Mouse (Mus musculus) heart, postnatal 0 days (tissue): Measurements from ENCODE around the gene St6galnac3. TPM values are rescaled to one million over a fixed set of nuclear protein-coding genes. Genes with fewer than 3 reads are reported as not detected.

Source experiments
- ATAC-seq: fragments of 200-750 bp; cut with Nextera tagmentation; 2 replicates; pipeline ENCODE4 v1.8.0; 2017; ENCODE audit warnings: low read depth, moderate number of reproducible peaks, moderate library complexity; ENCODE audit not compliant: insufficient read depth
- DNase-seq: peaks from one replicate; pipeline ENCODE4 v3.0.0-alpha.2; 2016; ENCODE audit warnings: low spot score
- H3K27ac ChIP-seq: fragments of 300-500 bp; sonication (generic); 2 replicates; pipeline ENCODE4 v1.5.1; 2014; ENCODE audit warnings: low read depth, mild to moderate bottlenecking
- H3K27me3 ChIP-seq: fragments of 300-500 bp; sonication (generic); 2 replicates; pipeline ENCODE4 v1.6.1; 2014; ENCODE audit warnings: low read length, mixed read lengths; ENCODE audit not compliant: control insufficient read depth, insufficient read depth
- H3K36me3 ChIP-seq: fragments of 300-500 bp; sonication (generic); replicated peaks from 2 replicates; pipeline ENCODE4 v1.6.1; 2014; ENCODE audit warnings: low read length, mixed read lengths; ENCODE audit not compliant: control insufficient read depth, insufficient read depth
- H3K4me1 ChIP-seq: fragments of 300-500 bp; sonication (generic); 2 replicates; pipeline ENCODE4 v1.6.1; 2014; ENCODE audit warnings: antibody characterized with exemption; ENCODE audit not compliant: control insufficient read depth, insufficient read depth
- H3K4me2 ChIP-seq: fragments of 300-500 bp; sonication (generic); 2 replicates; pipeline ENCODE4 v1.6.1; 2014; ENCODE audit warnings: low read depth, mild to moderate bottlenecking, low read length, moderate library complexity
- H3K4me3 ChIP-seq: fragments of 300-500 bp; sonication (generic); 2 replicates; pipeline ENCODE4 v1.5.1; 2014; ENCODE audit warnings: low read depth, low read length
- H3K9ac ChIP-seq: fragments of 300-500 bp; sonication (generic); replicated peaks from 2 replicates; pipeline ENCODE4 v1.6.1; 2014; ENCODE audit warnings: low read depth, low read length, mixed read lengths
- H3K9me3 ChIP-seq: fragments of 300-500 bp; sonication (generic); replicated peaks from 2 replicates; pipeline ENCODE4 v1.6.1; 2016; ENCODE audit warnings: low read length; ENCODE audit not compliant: control insufficient read depth
- CTCF ChIP-seq: IDR thresholded peaks from 2 replicates; pipeline ENCODE4 v1.5.1; 2016; ENCODE audit warnings: antibody characterized with exemption, control low read depth, low read depth
- EP300 ChIP-seq: IDR thresholded peaks from 2 replicates; pipeline ENCODE4 v1.6.1; 2016; ENCODE audit warnings: antibody characterized with exemption, low read depth
- WGBS: fragments of 180-500 bp; shearing (Covaris S2); extraction: QIAGEN DNeasy Blood & Tissue Kit; methylation state at CpG from one replicate; pipeline ENCODE4 v1.1.7; 2014; 5-methylcytosine and 5-hydroxymethylcytosine counted together
- polyA plus RNA-seq: library from polyadenylated mRNA; unstranded; fragments of >200 nt; fragmentation: Nextera tagmentation; extraction: Ambion mirVana; gene quantifications from 2 replicates; pipeline ENCODE4 v1.2.1, GENCODE M21; 2015
- total RNA-seq: library from RNA; depleted of rRNA; stranded (reverse); fragments of >200 nt; gene quantifications from 2 replicates; pipeline ENCODE4 v1.2.3, GENCODE M21; 2014; ENCODE audit warnings: low replicate concordance

Gene St6galnac3
- total and polyA plus RNA-seq, 2 experiments from 2014 or later = 9.7 to 22.5 TPM

DNA sequence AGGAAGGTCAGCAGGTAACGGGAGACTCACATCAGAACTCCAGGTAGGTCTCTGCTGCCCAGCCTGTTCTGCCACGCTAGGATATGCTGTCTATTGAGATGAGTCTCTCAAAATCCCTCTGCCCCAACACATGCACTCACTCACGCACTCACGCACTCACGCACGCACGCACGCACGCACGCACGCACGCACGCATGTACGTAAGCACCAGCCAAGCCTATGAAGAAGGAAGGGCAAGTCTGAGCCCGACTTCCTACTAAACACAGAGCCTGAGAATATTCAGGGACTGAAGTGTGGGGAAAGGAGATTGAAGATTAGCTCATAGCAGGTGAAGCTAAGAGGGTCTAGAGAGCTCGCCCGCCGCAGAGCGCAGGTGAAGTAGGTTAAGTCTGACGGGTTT lies 249.5 kb downstream of the St6galnac3 start:
- H3K4me1 ChIP-seq = no peaks in the 10 kb centered on the region
- DNase-seq (no peak), ATAC-seq (no peak)
- WGBS = 92% methylated on average over 20 of the region's 20 CpGs
- no peaks in the 10 kb centered on the region for H3K27me3 ChIP-seq
- H3K4me2 ChIP-seq = no peak overlapping the region
- H3K36me3 ChIP-seq = no peaks in the 10 kb centered on the region
- no peak overlapping the region for H3K4me3 ChIP-seq
- no peaks in the 10 kb centered on the region for H3K9me3 ChIP-seq
- H3K27ac ChIP-seq = no peak overlapping the region
- H3K9ac ChIP-seq = no peak overlapping the region
- TF ChIP-seq EP300 (no peak), CTCF (no peak)

- Histone ChIP-seq H3K4me2 (no peak overlapping the region), H3K4me1 (no peaks in the 10 kb centered on the region), H3K27me3 (no peaks in the 10 kb centered on the region), H3K9me3 (no peaks in the 10 kb centered on the region), H3K36me3 (no peaks in the 10 kb centered on the region), H3K4me3 (no peak overlapping the region), H3K9ac (no peak overlapping the region), H3K27ac (no peak overlapping the region)
- DNase-seq (no peak), ATAC-seq (no peak)
- no peak for TF ChIP-seq CTCF
- TF ChIP-seq EP300 = no peak
- WGBS = 79% methylated on average over 11 of the region's 11 CpGs
Measured at GRCm38 (mm10) chr3:153472583-153473471, 252.1 kb downstream of the St6galnac3 start.

DNA sequence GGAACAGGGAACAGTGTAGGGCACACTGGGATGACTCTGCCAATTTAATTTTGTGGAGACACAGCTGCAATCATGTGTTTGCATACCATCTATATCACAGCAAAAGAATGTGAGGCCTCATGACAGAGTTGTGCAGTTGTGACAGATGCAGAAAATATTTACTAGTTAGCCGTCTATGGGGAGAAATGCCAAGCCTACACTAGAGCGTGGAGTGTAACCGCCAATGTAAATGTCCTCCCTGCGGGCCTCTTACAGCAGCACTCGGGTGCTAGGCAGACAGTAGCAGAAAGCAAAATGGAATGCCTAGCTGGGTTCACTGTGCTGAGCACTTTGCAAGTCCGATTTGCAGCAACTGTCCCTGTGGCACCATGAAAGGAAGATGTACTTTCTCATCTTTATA lies 261.1 kb downstream of the St6galnac3 start:
- Histone ChIP-seq H3K4me2 (no peak overlapping the region), H3K4me3 (no peak overlapping the region), H3K9me3 (no peaks in the 10 kb centered on the region; the same call in none of the 2 replicates), H3K9ac (no peak overlapping the region), H3K36me3 (no peaks in the 10 kb centered on the region), H3K27me3 (no peaks in the 10 kb centered on the region), H3K4me1 (no peaks in the 10 kb centered on the region), H3K27ac (no peak overlapping the region)
- ATAC-seq (peak; percentile 44; the same call in 1 of the 2 replicates), DNase-seq (no peak)
- WGBS = 50% methylated on average over 6 of the region's 6 CpGs
- TF ChIP-seq EP300 = no peak
- no peak for TF ChIP-seq CTCF

GRCm38 (mm10) chr3:153460173-153460572 lies 264.8 kb downstream of the St6galnac3 start:
- ATAC-seq = no peak
- 94% methylated on average over 4 of the region's 4 CpGs for WGBS

DNA sequence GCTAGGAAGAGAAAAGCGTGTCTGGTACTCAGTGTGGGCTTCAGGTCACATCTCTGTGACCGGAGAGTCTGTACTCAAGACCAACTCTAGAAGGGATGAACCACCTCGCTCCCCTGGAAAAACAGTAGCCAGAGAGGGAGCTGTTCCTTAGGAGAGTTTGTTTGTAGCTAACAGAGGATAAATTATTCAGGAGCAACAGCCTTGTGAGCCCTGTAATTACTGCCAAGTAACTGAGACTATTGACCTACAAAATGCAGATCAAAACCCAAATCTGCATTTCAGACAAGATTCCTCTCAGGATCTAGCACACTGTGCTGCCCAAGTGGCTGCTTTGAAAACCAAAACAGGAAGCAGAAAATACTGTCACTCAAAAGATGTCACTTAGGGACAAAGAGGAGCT lies 266.4 kb downstream of the St6galnac3 start:
- H3K36me3 ChIP-seq = no peaks in the 10 kb centered on the region
- H3K4me2 ChIP-seq = no peak overlapping the region
- H3K27me3 ChIP-seq = no peaks in the 10 kb centered on the region
- 82% methylated on average over 3 of the region's 3 CpGs for WGBS
- H3K4me3 ChIP-seq = no peak overlapping the region
- TF ChIP-seq EP300 (no peak), CTCF (no peak)
- no peak overlapping the region for H3K27ac ChIP-seq
- ATAC-seq = no peak
- no peak overlapping the region for H3K9ac ChIP-seq
- no peak for DNase-seq
- H3K9me3 ChIP-seq = no peaks in the 10 kb centered on the region; the same call in 1 of the 2 replicates
- no peaks in the 10 kb centered on the region for H3K4me1 ChIP-seq

More at GRCm38 (mm10) chr3:153460173-153460572, 264.8 kb downstream of the St6galnac3 start:
- no peaks in the 10 kb centered on the region for H3K4me1 ChIP-seq
- H3K9me3 ChIP-seq = no peaks in the 10 kb centered on the region; the same call in 1 of the 2 replicates
- no peak for DNase-seq
- H3K27ac ChIP-seq = no peak overlapping the region
- H3K36me3 ChIP-seq = no peaks in the 10 kb centered on the region
- no peak overlapping the region for H3K4me2 ChIP-seq
- H3K27me3 ChIP-seq = no peaks in the 10 kb centered on the region
- no peak overlapping the region for H3K9ac ChIP-seq
- TF ChIP-seq CTCF = no peak
- no peak for TF ChIP-seq EP300
- no peak overlapping the region for H3K4me3 ChIP-seq
